Mouse (Mus musculus) kidney, postnatal 0 days (tissue): ENCODE data around the gene Cyp2c23. TPM values are rescaled to one million over a fixed set of nuclear protein-coding genes. Genes with fewer than 3 reads are reported as not detected.

Experiments used
- ATAC-seq: fragments of 200-750 bp; cut with Nextera tagmentation; replicated peaks from 2 replicates; pipeline ENCODE4 v1.8.0; 2017; ENCODE audit warnings: low read depth, moderate number of reproducible peaks, moderate TSS enrichment, moderate library complexity; ENCODE audit not compliant: low FRiP score
- DNase-seq: peaks from one replicate; pipeline ENCODE4 v3.0.0-alpha.2; 2016; ENCODE audit warnings: low spot score
- H3K27ac ChIP-seq: fragments of 300-500 bp; sonication (generic); 2 replicates; pipeline ENCODE4 v1.5.1; 2014; ENCODE audit warnings: mild to moderate bottlenecking
- H3K27me3 ChIP-seq: fragments of 300-500 bp; sonication (generic); 2 replicates; pipeline ENCODE4 v1.6.1; 2014; ENCODE audit warnings: low read length, mixed read lengths; ENCODE audit not compliant: insufficient read depth
- H3K36me3 ChIP-seq: fragments of 300-500 bp; sonication (generic); 2 replicates; pipeline ENCODE4 v1.6.1; 2014; ENCODE audit warnings: low read length, mixed read lengths; ENCODE audit not compliant: insufficient read depth
- H3K4me1 ChIP-seq: fragments of 300-500 bp; sonication (generic); replicated peaks from 2 replicates; pipeline ENCODE4 v1.6.1; 2014; ENCODE audit warnings: antibody characterized with exemption, low read length, mixed read lengths; ENCODE audit not compliant: insufficient read depth
- H3K4me2 ChIP-seq: fragments of 300-500 bp; sonication (generic); 2 replicates; pipeline ENCODE4 v1.6.1; 2014; ENCODE audit warnings: mild to moderate bottlenecking, low read length, moderate library complexity, mixed read lengths
- H3K4me3 ChIP-seq: fragments of 300-500 bp; sonication (generic); replicated peaks from 2 replicates; pipeline ENCODE4 v1.5.1; 2014; ENCODE audit warnings: low read depth, low read length
- H3K9ac ChIP-seq: fragments of 300-500 bp; sonication (generic); 2 replicates; pipeline ENCODE4 v1.6.1; 2014; ENCODE audit warnings: low read depth, low read length
- H3K9me3 ChIP-seq: fragments of 300-500 bp; sonication (generic); replicated peaks from 2 replicates; pipeline ENCODE4 v1.6.1; 2016; ENCODE audit warnings: low read length, inconsistent platforms, mixed read lengths
- CTCF ChIP-seq: IDR thresholded peaks from 2 replicates; pipeline ENCODE4 v1.5.1; 2016; ENCODE audit warnings: antibody characterized with exemption, low read depth, mild to moderate bottlenecking, moderate library complexity
- WGBS: fragments of 180-500 bp; shearing (Covaris S2); extraction: QIAGEN DNeasy Blood & Tissue Kit; methylation state at CpG from one replicate; pipeline ENCODE4 v1.1.7; 2014; 5-methylcytosine and 5-hydroxymethylcytosine counted together
- polyA plus RNA-seq: library from polyadenylated mRNA; unstranded; fragments of >200 nt; fragmentation: Nextera tagmentation; extraction: Ambion mirVana; gene quantifications from 2 replicates; pipeline ENCODE4 v1.2.1, GENCODE M21; 2015

Cyp2c23 gene
- 1.1 and 1.7 TPM in 2 replicates for polyA plus RNA-seq

DNA sequence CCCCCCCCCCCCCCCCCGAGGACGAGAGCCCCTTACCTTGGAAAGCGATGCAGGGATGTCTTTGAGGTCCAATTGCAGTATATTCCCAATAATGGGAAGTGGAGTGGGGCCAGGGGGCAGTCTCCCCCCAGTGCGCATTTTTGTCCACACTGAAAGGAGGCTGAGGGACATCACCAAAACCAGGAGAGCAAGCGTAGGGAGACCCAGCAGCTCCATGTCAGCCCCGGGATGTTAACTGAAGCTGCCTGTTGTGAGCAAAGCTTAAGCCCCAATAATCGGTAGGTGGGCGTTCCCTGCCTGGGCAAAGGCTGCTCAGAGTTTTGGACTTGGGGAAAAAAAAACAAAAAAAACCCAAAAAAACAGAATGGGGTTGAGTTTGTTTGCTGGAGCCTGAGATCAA, at the start of gene Cyp2c23:
Gene Cyp2c23, minus strand, starts transcription at position 237 of the 400 bp plus-strand sequence.
- DNase-seq, result no peak
- no peak within 1 kb of the TSS for H3K4me3 ChIP-seq
- WGBS, result 88% methylated on average over 8 of the region's 8 CpGs
- TF ChIP-seq CTCF, result no peak
- no peaks in the 10 kb centered on the region for H3K36me3 ChIP-seq
- no peak within 1 kb of the TSS for H3K4me2 ChIP-seq
- no peak within 1 kb of the TSS for H3K27ac ChIP-seq
- H3K27me3 ChIP-seq, result no peaks in the 10 kb centered on the region
- H3K9me3 ChIP-seq, result no peaks in the 10 kb centered on the region
- ATAC-seq, result no peak
- H3K9ac ChIP-seq, result no peak within 1 kb of the TSS
- H3K4me1 ChIP-seq, result no peaks in the 10 kb centered on the region

- H3K4me2 ChIP-seq, result no peak overlapping the region
- WGBS, result 55% methylated on average over 4 of the region's 4 CpGs
- H3K27ac ChIP-seq, result no peak overlapping the region
- H3K4me3 ChIP-seq, result no peak overlapping the region
- H3K36me3 ChIP-seq, result peaks cover 20% of the 10 kb centered on the region
- H3K9ac ChIP-seq, result no peak overlapping the region
- peak; percentile 77 for ATAC-seq
- no peaks in the 10 kb centered on the region for H3K27me3 ChIP-seq
- H3K9me3 ChIP-seq, result no peaks in the 10 kb centered on the region
- peak; percentile 87 for DNase-seq
- H3K4me1 ChIP-seq, result no peaks in the 10 kb centered on the region
- no peak for TF ChIP-seq CTCF
Measured at GRCm38 (mm10) chr19:44077024-44077423, 48.0 kb upstream of the Cyp2c23 start.

GRCm38 (mm10) chr19:44076457-44076856, 47.4 kb upstream of the Cyp2c23 start:
- peak; percentile 57; the same call in 1 of the 2 replicates for ATAC-seq
- H3K27me3 ChIP-seq, result no peaks in the 10 kb centered on the region
- H3K27ac ChIP-seq, result 0 out of 2 replicates have a peak overlapping the region, but pooled peaks have one; percentile 19
- 40% methylated on average over 9 of the region's 9 CpGs for WGBS
- peaks cover 20% of the 10 kb centered on the region for H3K36me3 ChIP-seq
- H3K4me3 ChIP-seq, result no peak overlapping the region
- DNase-seq, result peak; percentile 81
- H3K4me1 ChIP-seq, result no peaks in the 10 kb centered on the region
- no peak for TF ChIP-seq CTCF
- no peak overlapping the region for H3K4me2 ChIP-seq
- H3K9ac ChIP-seq, result no peak overlapping the region
- H3K9me3 ChIP-seq, result no peaks in the 10 kb centered on the region

- DNase-seq (no peak), ATAC-seq (no peak)
- 77% methylated on average over 11 of the region's 11 CpGs for WGBS
- H3K4me2 ChIP-seq, result no peak overlapping the region
- H3K4me1 ChIP-seq, result no peaks in the 10 kb centered on the region
- no peak overlapping the region for H3K27ac ChIP-seq
- no peaks in the 10 kb centered on the region for H3K9me3 ChIP-seq
- H3K4me3 ChIP-seq, result no peak overlapping the region
- peaks cover 20% of the 10 kb centered on the region for H3K36me3 ChIP-seq
- TF ChIP-seq CTCF, result no peak
- no peak overlapping the region for H3K9ac ChIP-seq
- H3K27me3 ChIP-seq, result no peaks in the 10 kb centered on the region
Measured at GRCm38 (mm10) chr19:44074986-44075385, 46.0 kb upstream of the Cyp2c23 start.

DNA sequence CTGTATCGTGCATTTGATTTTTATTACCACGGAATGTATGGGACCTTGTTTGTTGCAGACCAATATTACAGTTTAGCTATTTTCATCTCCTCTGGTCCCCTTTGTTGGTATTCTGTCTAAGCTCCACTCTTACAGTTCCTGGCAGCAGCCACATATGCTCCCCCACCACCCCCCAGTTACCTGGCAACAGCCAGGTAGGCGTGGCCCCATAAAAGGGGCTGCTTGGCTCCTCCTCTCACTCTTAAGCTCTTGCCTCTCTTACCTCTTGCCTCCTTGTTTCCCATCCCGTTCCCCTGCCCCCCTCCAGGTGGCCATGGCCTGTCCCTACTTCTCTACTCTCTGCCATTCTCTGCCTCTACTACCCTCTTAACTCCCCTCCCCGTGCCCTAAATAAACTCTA, 42.2 kb upstream of the Cyp2c23 start:
- ATAC-seq (no peak), DNase-seq (no peak)
- Histone ChIP-seq H3K9me3 (no peaks in the 10 kb centered on the region), H3K9ac (no peak overlapping the region), H3K36me3 (0 out of 2 replicates have a peak, but pooled peaks cover 1% of the 10 kb centered on the region), H3K4me2 (no peak overlapping the region), H3K27me3 (no peaks in the 10 kb centered on the region), H3K4me1 (no peaks in the 10 kb centered on the region; the same call in 1 of the 2 replicates), H3K4me3 (no peak overlapping the region), H3K27ac (no peak overlapping the region)
- TF ChIP-seq CTCF, result no peak
- 59% methylated on average over 5 of the region's 5 CpGs for WGBS

DNA sequence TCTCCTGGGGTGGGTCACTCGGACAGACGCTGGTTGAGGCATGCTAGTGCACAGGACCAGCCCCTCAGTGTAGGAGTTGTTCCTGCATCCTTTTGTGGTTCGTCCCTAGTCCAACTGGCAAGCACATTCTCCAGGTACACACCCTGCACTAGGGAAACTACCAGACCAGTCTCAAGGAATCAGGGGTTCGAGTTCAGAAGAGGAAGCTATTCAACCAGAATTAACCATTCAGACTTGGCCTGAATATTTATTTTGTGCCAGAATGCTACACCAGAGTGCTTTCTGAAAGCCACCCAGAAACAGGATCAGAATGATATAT, 40.9 kb upstream of the Cyp2c23 start:
- no peaks in the 10 kb centered on the region for H3K36me3 ChIP-seq
- H3K9me3 ChIP-seq, result no peaks in the 10 kb centered on the region
- no peaks in the 10 kb centered on the region for H3K27me3 ChIP-seq
- peak overlapping the region; percentile 90 for H3K4me2 ChIP-seq
- 8% methylated on average over 4 of the region's 4 CpGs for WGBS
- peak overlapping the region; percentile 70 for H3K9ac ChIP-seq
- H3K4me1 ChIP-seq, result no peaks in the 10 kb centered on the region; the same call in 1 of the 2 replicates
- no peak for ATAC-seq
- DNase-seq, result no peak
- peak overlapping the region; percentile 80 for H3K4me3 ChIP-seq
- no peak for TF ChIP-seq CTCF
- H3K27ac ChIP-seq, result peak overlapping the region; percentile 38; the same call in 1 of the 2 replicates
